Mouse (Mus musculus) intestine, embryonic 14.5 days (tissue): Measurements from ENCODE around the gene Ipo4. TPM values are rescaled to one million over a fixed set of nuclear protein-coding genes. Genes with fewer than 3 reads are reported as not detected.
A peak's percentile ranks its signal among the peaks of the same experiment; 100 is the strongest.

Experiments used
- ATAC-seq: fragments of 200-750 bp; cut with Nextera tagmentation; replicated peaks from 2 replicates; pipeline ENCODE4 v1.8.0; 2017; ENCODE audit warnings: low read depth, moderate number of reproducible peaks, moderate TSS enrichment, moderate library complexity; ENCODE audit not compliant: low FRiP score, low TSS enrichment
- DNase-seq: peaks from one replicate; pipeline ENCODE4 v3.0.0-alpha.2; 2018; ENCODE audit warnings: low spot score
- H3K27ac ChIP-seq: fragments of 300-500 bp; sonication (generic); 2 replicates; pipeline ENCODE4 v1.5.1; 2014; ENCODE audit warnings: low read depth, mild to moderate bottlenecking, control low read depth
- H3K27me3 ChIP-seq: fragments of 300-500 bp; sonication (generic); replicated peaks from 2 replicates; pipeline ENCODE4 v1.6.1; 2014; ENCODE audit warnings: low read length, control low read depth; ENCODE audit not compliant: control insufficient read depth, insufficient read depth
- H3K36me3 ChIP-seq: fragments of 300-500 bp; sonication (generic); 2 replicates; pipeline ENCODE4 v1.6.1; 2014; ENCODE audit warnings: low read length, control low read depth; ENCODE audit not compliant: control insufficient read depth, insufficient read depth
- H3K4me1 ChIP-seq: fragments of 300-500 bp; sonication (generic); replicated peaks from 2 replicates; pipeline ENCODE4 v1.6.1; 2014; ENCODE audit warnings: low read length, control low read depth, mixed read lengths; ENCODE audit not compliant: control insufficient read depth, insufficient read depth
- H3K4me2 ChIP-seq: fragments of 300-500 bp; sonication (generic); 2 replicates; pipeline ENCODE4 v1.6.1; 2014; ENCODE audit warnings: low read length
- H3K4me3 ChIP-seq: fragments of 300-500 bp; sonication (generic); 2 replicates; pipeline ENCODE4 v1.5.1; 2014; ENCODE audit warnings: low read depth, low read length, control low read depth, mixed read lengths
- H3K9ac ChIP-seq: fragments of 300-500 bp; sonication (generic); 2 replicates; pipeline ENCODE4 v1.6.1; 2014; ENCODE audit warnings: mild to moderate bottlenecking, low read length
- H3K9me3 ChIP-seq: fragments of 300-500 bp; sonication (generic); 2 replicates; pipeline ENCODE4 v1.6.1; 2016; ENCODE audit warnings: low read length, control low read depth; ENCODE audit not compliant: control insufficient read depth
- WGBS: fragments of 180-500 bp; shearing (Covaris S2); extraction: QIAGEN DNeasy Blood & Tissue Kit; methylation state at CpG from one replicate; pipeline ENCODE4 v1.1.7; 2014; 5-methylcytosine and 5-hydroxymethylcytosine counted together
- polyA plus RNA-seq: library from polyadenylated mRNA; unstranded; fragments of >200 nt; fragmentation: Nextera tagmentation; extraction: Ambion mirVana; gene quantifications from 2 replicates; pipeline ENCODE4 v1.2.1, GENCODE M21; 2014

Ipo4 gene
- polyA plus RNA-seq, 1 experiment from 2014 or later, result 95.7 TPM

GRCm38 (mm10) chr14:55603271-55603632, 32.5 kb downstream of the Ipo4 start, which contains the start of gene Irf9:
Irf9 (plus strand) TSS chr14:55603571.
- 84% methylated on average over 7 of the region's 7 CpGs for WGBS
- no peak for ATAC-seq
- H3K36me3 ChIP-seq, result peaks cover 76% of the 10 kb centered on the region

GRCm38 (mm10) chr14:55598521-55599390, 37.0 kb downstream of the Ipo4 start:
- DNase-seq (no peak), ATAC-seq (no peak)
- Histone ChIP-seq H3K27me3 (no peaks in the 10 kb centered on the region), H3K36me3 (peaks cover 89% of the 10 kb centered on the region), H3K4me1 (no peaks in the 10 kb centered on the region), H3K4me2 (no peak overlapping the region), H3K4me3 (no peak overlapping the region), H3K27ac (no peak overlapping the region), H3K9me3 (no peaks in the 10 kb centered on the region), H3K9ac (no peak overlapping the region)
- WGBS, result 92% methylated on average over 21 of the region's 21 CpGs

More at GRCm38 (mm10) chr14:55603271-55603632, 32.5 kb downstream of the Ipo4 start, which contains the start of gene Irf9:
- Histone ChIP-seq H3K27ac (peak within 1 kb of the TSS; percentile 25), H3K27me3 (no peaks in the 10 kb centered on the region), H3K4me1 (no peaks in the 10 kb centered on the region; the same call in 1 of the 2 replicates), H3K9ac (peak within 1 kb of the TSS; percentile 4), H3K9me3 (no peaks in the 10 kb centered on the region), H3K4me3 (peak within 1 kb of the TSS; percentile 15), H3K4me2 (peak within 1 kb of the TSS; percentile 41)
- no peak for DNase-seq

- H3K9ac ChIP-seq, result no peak overlapping the region
- ATAC-seq (no peak), DNase-seq (no peak)
- no peak overlapping the region for H3K27ac ChIP-seq
- no peaks in the 10 kb centered on the region for H3K27me3 ChIP-seq
- no peak overlapping the region for H3K4me2 ChIP-seq
- H3K36me3 ChIP-seq, result peaks cover 65% of the 10 kb centered on the region
- WGBS, result 83% methylated on average over 13 of the region's 13 CpGs
- peaks cover 13% of the 10 kb centered on the region; the same call in 1 of the 2 replicates for H3K4me1 ChIP-seq
- no peak overlapping the region for H3K4me3 ChIP-seq
- H3K9me3 ChIP-seq, result no peaks in the 10 kb centered on the region
These were observed 39.6 kb downstream of the Ipo4 start for GRCm38 (mm10) chr14:55596036-55596690.

GRCm38 (mm10) chr14:55592226-55592625, 43.5 kb downstream of the Ipo4 start:
- no peaks in the 10 kb centered on the region for H3K27me3 ChIP-seq
- peak overlapping the region; percentile 96; the same call in 1 of the 2 replicates for H3K27ac ChIP-seq
- peaks cover 13% of the 10 kb centered on the region; the same call in 1 of the 2 replicates for H3K4me1 ChIP-seq
- peak overlapping the region; percentile 63 for H3K4me3 ChIP-seq
- DNase-seq, result no peak
- no peak for ATAC-seq
- WGBS, result 6% methylated on average over 16 of the region's 16 CpGs
- H3K4me2 ChIP-seq, result peak overlapping the region; percentile 97
- no peaks in the 10 kb centered on the region for H3K9me3 ChIP-seq
- H3K9ac ChIP-seq, result peak overlapping the region; percentile 77
- H3K36me3 ChIP-seq, result peaks cover 48% of the 10 kb centered on the region

DNA sequence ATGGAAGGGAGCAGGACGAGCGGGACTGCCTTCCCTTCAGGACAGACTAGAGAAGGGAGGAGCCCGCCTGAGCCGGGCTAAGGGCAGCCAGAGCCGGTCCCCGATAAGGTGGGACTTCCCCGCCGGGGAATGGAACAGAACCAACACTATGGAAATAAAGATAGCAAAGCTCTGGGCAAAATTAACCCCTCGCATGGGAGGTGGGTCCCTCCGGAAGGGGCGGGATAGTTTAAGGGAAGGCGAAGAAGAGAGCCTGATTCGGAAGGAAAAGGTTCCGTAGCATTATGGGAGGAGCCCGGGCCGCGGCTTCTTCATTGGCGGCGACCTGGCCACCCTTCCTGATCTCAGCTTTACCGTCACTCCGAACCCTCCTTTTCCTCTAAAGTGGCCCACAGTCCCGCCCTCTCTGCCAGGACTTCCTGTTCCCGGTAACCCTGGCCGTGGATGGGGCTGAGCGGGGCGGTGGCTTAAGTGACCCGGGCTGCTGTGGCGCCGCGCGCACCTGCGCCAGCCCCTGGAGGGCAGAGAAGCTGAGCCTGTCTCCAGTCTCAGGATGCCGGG, 44.3 kb downstream of the Ipo4 start, which contains the start of gene Rnf31:
Gene Rnf31, plus strand, starts transcription at position 378 of the 561 bp plus-strand sequence.
- 0% methylated on average over 33 of the region's 33 CpGs for WGBS
- Histone ChIP-seq H3K4me2 (peak within 1 kb of the TSS; percentile 97), H3K4me3 (peak within 1 kb of the TSS; percentile 63), H3K9ac (peak within 1 kb of the TSS; percentile 77), H3K4me1 (peaks cover 13% of the 10 kb centered on the region; the same call in 1 of the 2 replicates), H3K36me3 (peaks cover 43% of the 10 kb centered on the region), H3K27me3 (no peaks in the 10 kb centered on the region), H3K27ac (peak within 1 kb of the TSS; percentile 96), H3K9me3 (no peaks in the 10 kb centered on the region)
- DNase-seq (peak; percentile 93), ATAC-seq (peak; percentile 88)

- Histone ChIP-seq H3K27ac (peak within 1 kb of the TSS; percentile 96), H3K4me3 (peak within 1 kb of the TSS; percentile 63), H3K9me3 (no peaks in the 10 kb centered on the region), H3K4me1 (peaks cover 13% of the 10 kb centered on the region; the same call in 1 of the 2 replicates), H3K4me2 (peak within 1 kb of the TSS; percentile 97), H3K27me3 (no peaks in the 10 kb centered on the region), H3K9ac (peak within 1 kb of the TSS; percentile 77), H3K36me3 (peaks cover 37% of the 10 kb centered on the region)
- peak; percentile 93 for DNase-seq
- WGBS, result under 1% methylated on average over 22 of the region's 22 CpGs
- ATAC-seq, result peak; percentile 96
These were observed 44.9 kb downstream of the Ipo4 start, which contains the start of gene Psme2 for GRCm38 (mm10) chr14:55590748-55591330. Psme2 (minus strand) TSS chr14:55591113.

- no peak for ATAC-seq
- H3K36me3 ChIP-seq, result peaks cover 28% of the 10 kb centered on the region
- no peaks in the 10 kb centered on the region for H3K9me3 ChIP-seq
- H3K4me3 ChIP-seq, result peak overlapping the region; percentile 63
- no peak for DNase-seq
- WGBS, result 81% methylated on average over 11 of the region's 11 CpGs
- peaks cover 17% of the 10 kb centered on the region; the same call in 1 of the 2 replicates for H3K4me1 ChIP-seq
- H3K27ac ChIP-seq, result peak overlapping the region; percentile 60; the same call in 1 of the 2 replicates
- H3K9ac ChIP-seq, result peak overlapping the region; percentile 51
- H3K27me3 ChIP-seq, result no peaks in the 10 kb centered on the region
- peak overlapping the region; percentile 97 for H3K4me2 ChIP-seq
These were observed 45.8 kb downstream of the Ipo4 start for GRCm38 (mm10) chr14:55589771-55590448.
